Mouse (Mus musculus) liver, postnatal 0 days (tissue): Measurements from ENCODE around the gene C2cd3. TPM values are rescaled to one million over a fixed set of nuclear protein-coding genes. Genes with fewer than 3 reads are reported as not detected.

ENCODE experiments used
- ATAC-seq: fragments of 200-750 bp; cut with Nextera tagmentation; 2 replicates; pipeline ENCODE4 v1.8.0; 2017; ENCODE audit warnings: mild to moderate bottlenecking, moderate library complexity
- DNase-seq: peaks from one replicate; pipeline ENCODE4 v3.0.0-alpha.2; 2016
- H3K27ac ChIP-seq: fragments of 300-500 bp; sonication (generic); 2 replicates; pipeline ENCODE4 v1.5.1; 2014; ENCODE audit warnings: antibody characterized with exemption, moderate library complexity, mild to moderate bottlenecking, low read depth
- H3K27me3 ChIP-seq: fragments of 300-500 bp; sonication (generic); 2 replicates; pipeline ENCODE4 v1.6.1; 2014; ENCODE audit warnings: low read length, control low read depth, mixed read lengths; ENCODE audit not compliant: insufficient read depth
- H3K36me3 ChIP-seq: fragments of 300-500 bp; sonication (generic); replicated peaks from 2 replicates; pipeline ENCODE4 v1.6.1; 2014; ENCODE audit warnings: mild to moderate bottlenecking, control low read depth, low read length, moderate library complexity, mixed read lengths; ENCODE audit not compliant: insufficient read depth
- H3K4me1 ChIP-seq: fragments of 300-500 bp; sonication (generic); 2 replicates; pipeline ENCODE4 v1.6.1; 2014; ENCODE audit warnings: antibody characterized with exemption, mild to moderate bottlenecking, control low read depth; ENCODE audit not compliant: insufficient read depth
- H3K4me2 ChIP-seq: fragments of 300-500 bp; sonication (generic); 2 replicates; pipeline ENCODE4 v1.6.1; 2014; ENCODE audit warnings: low read depth, mild to moderate bottlenecking, low read length, moderate library complexity, mixed read lengths
- H3K4me3 ChIP-seq: fragments of 300-500 bp; sonication (generic); 2 replicates; pipeline ENCODE4 v1.5.1; 2014; ENCODE audit warnings: low read depth, low read length
- H3K9ac ChIP-seq: fragments of 300-500 bp; sonication (generic); replicated peaks from 2 replicates; pipeline ENCODE4 v1.6.1; 2014; ENCODE audit warnings: mild to moderate bottlenecking, moderate library complexity
- H3K9me3 ChIP-seq: fragments of 300-500 bp; sonication (generic); 2 replicates; pipeline ENCODE4 v1.6.1; 2016; ENCODE audit warnings: mild to moderate bottlenecking, control low read depth, low read length, mixed read lengths
- CTCF ChIP-seq: sonication (generic); IDR thresholded peaks from 2 replicates; pipeline ENCODE4 v1.5.1; 2016; ENCODE audit warnings: antibody characterized with exemption, low read depth
- EP300 ChIP-seq: IDR thresholded peaks from 2 replicates; pipeline ENCODE4 v1.6.1; 2016; ENCODE audit warnings: antibody characterized with exemption, low read depth, mild to moderate bottlenecking
- WGBS: fragments of 180-500 bp; shearing (Covaris S2); extraction: QIAGEN DNeasy Blood & Tissue Kit; methylation state at CpG from one replicate; pipeline ENCODE4 v1.1.7; 2014; ENCODE audit not compliant: insufficient replicate concordance; 5-methylcytosine and 5-hydroxymethylcytosine counted together
- polyA plus RNA-seq: library from polyadenylated mRNA; unstranded; fragments of >200 nt; fragmentation: Nextera tagmentation; extraction: Ambion mirVana; gene quantifications from 2 replicates; pipeline ENCODE4 v1.2.1, GENCODE M21; 2015

Gene C2cd3
- polyA plus RNA-seq, 1 experiment from 2014 or later = 5.1 TPM

DNA sequence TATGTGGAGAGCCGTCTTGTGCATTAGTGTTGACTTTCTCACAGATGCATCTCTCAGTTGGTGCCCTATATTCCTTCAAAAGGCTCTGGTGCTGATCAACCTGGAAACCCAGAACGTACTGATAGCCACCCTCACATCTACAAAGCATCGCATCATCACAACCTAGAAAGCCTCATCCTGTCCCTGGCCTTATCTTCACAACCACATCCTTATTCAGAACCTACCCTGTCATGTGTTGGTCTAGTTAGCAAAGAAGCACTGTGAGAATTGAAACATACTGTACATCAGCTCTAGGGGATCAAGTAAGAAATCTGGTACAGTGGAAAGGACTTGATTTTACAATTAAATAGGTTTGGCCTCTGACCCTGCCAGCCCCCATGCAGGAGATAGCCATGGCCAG lies 77.0 kb downstream of the C2cd3 start:
- no peak overlapping the region for H3K27ac ChIP-seq
- H3K4me1 ChIP-seq = no peaks in the 10 kb centered on the region
- no peaks in the 10 kb centered on the region for H3K9me3 ChIP-seq
- WGBS = 65% methylated on average over 3 of the region's 3 CpGs
- H3K9ac ChIP-seq = no peak overlapping the region
- no peak overlapping the region for H3K4me2 ChIP-seq
- ATAC-seq (no peak), DNase-seq (no peak)
- H3K27me3 ChIP-seq = no peaks in the 10 kb centered on the region
- peaks cover 60% of the 10 kb centered on the region for H3K36me3 ChIP-seq
- H3K4me3 ChIP-seq = no peak overlapping the region
- TF ChIP-seq EP300 (no peak), CTCF (no peak)

DNA sequence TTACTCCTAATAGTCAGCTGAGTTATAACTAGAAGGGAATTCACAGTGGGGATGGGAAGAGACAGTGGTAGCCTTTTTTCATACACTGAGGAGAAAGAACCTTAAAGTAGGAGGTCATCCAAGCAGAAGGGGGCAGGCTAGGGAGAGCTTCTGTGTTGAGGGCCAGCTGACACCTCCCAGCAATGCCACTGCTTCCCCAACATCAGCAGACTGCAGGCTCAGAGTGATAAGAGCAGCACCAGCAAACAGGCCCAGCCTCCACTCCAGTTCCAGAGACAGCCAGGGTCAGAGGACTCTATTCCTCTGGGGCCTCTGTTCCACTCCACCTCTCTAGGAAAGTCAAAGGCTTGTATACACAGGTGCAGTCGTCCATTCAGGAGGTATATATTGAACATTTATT lies 86.1 kb downstream of the C2cd3 start:
- Histone ChIP-seq H3K27ac (peak overlapping the region; percentile 9; the same call in 1 of the 2 replicates), H3K4me2 (no peak overlapping the region), H3K36me3 (peaks cover 65% of the 10 kb centered on the region), H3K4me3 (no peak overlapping the region), H3K27me3 (no peaks in the 10 kb centered on the region), H3K4me1 (peaks cover 29% of the 10 kb centered on the region), H3K9ac (no peak overlapping the region), H3K9me3 (no peaks in the 10 kb centered on the region)
- ATAC-seq (peak; percentile 87), DNase-seq (peak; percentile 59)
- TF ChIP-seq CTCF = peak; percentile 54
- peak; percentile 49 for TF ChIP-seq EP300
- 33% methylated on average over 1 of the region's 1 CpGs for WGBS

DNA sequence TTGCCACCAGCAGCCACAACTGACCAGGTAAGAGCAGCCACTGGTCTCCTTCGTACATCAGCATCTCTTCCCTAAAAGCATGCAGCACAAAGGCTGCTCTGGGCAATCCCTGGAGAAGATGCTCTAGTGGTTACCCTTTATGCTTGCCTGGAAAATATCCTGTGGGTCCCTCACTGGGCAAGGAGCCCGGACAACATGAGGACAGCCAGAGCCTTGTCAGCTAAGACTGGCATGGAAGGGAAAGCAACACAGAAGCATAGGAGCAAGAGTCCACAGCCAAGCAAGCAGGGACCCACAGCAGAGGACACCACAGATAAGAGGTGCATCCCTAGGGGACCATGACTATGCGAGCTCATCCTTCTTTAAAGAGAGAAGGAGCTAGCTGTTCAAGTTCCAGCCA lies 87.8 kb downstream of the C2cd3 start:
- H3K4me1 ChIP-seq = peaks cover 46% of the 10 kb centered on the region
- peaks cover 59% of the 10 kb centered on the region for H3K36me3 ChIP-seq
- TF ChIP-seq EP300 = no peak
- no peak for TF ChIP-seq CTCF
- no peaks in the 10 kb centered on the region for H3K27me3 ChIP-seq
- H3K4me3 ChIP-seq = no peak overlapping the region
- no peak overlapping the region for H3K4me2 ChIP-seq
- no peaks in the 10 kb centered on the region for H3K9me3 ChIP-seq
- DNase-seq (no peak), ATAC-seq (no peak)
- 89% methylated on average over 3 of the region's 3 CpGs for WGBS
- H3K9ac ChIP-seq = no peak overlapping the region
- peak overlapping the region; percentile 94; the same call in 1 of the 2 replicates for H3K27ac ChIP-seq

DNA sequence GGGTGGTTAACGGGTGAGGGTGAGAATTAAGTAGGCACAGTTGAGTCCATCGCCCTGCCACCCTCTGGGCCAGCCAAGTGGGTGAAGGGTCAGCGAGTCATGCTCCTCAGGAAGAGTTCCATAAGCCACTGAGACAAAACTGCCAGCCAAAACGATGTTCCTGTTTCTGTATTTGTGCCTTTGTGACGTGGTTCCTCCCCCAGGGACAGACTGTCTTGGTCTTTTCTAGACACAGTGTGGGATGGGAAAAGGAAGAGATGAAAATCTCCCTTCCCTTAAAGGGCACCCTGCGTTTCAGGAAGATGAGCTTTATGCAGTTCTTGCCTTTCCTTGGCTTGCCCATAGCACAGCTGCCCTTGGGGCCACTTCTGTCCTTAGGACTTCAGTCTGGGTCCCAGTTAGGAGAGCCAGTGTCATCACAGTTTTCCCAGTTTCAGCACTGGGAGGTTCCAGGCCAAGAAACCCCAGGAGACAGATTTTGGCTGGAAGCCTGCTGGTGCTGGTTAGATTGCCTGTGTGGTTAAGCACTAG lies 89.7 kb downstream of the C2cd3 start:
- H3K27me3 ChIP-seq = no peaks in the 10 kb centered on the region
- DNase-seq (peak; percentile 58), ATAC-seq (no peak)
- no peak overlapping the region for H3K4me3 ChIP-seq
- H3K9me3 ChIP-seq = no peaks in the 10 kb centered on the region
- no peak overlapping the region for H3K4me2 ChIP-seq
- TF ChIP-seq CTCF (no peak), EP300 (peak; percentile 85)
- 47% methylated on average over 6 of the region's 6 CpGs for WGBS
- peaks cover 60% of the 10 kb centered on the region for H3K4me1 ChIP-seq
- H3K36me3 ChIP-seq = peaks cover 50% of the 10 kb centered on the region
- no peak overlapping the region for H3K9ac ChIP-seq
- H3K27ac ChIP-seq = peak overlapping the region; percentile 94

DNA sequence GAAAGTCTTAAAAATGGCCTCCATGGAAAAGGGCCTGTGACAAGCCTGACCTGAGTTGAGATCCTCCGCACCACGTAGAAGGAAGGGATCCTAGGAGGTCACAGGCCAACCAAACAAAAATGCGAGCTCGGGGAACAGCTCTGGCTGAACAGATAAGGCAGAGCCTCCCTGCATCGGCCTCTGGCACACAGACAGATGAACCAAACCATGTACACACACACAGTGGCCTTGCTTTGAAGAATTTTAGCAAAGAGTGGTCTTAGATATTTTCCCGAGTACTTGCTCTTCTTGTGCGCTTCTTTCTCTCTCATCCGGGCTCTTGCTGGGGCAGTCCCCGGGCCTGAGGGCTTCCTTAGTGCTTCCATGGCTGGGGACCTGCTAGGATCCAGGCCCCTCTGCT lies 91.2 kb downstream of the C2cd3 start:
- 46% methylated on average over 9 of the region's 9 CpGs for WGBS
- peak overlapping the region; percentile 94 for H3K27ac ChIP-seq
- no peaks in the 10 kb centered on the region for H3K27me3 ChIP-seq
- ATAC-seq = peak; percentile 37
- peak overlapping the region; percentile 75 for H3K4me2 ChIP-seq
- H3K9me3 ChIP-seq = no peaks in the 10 kb centered on the region
- H3K4me3 ChIP-seq = peak overlapping the region; percentile 15; the same call in 1 of the 2 replicates
- no peak for TF ChIP-seq CTCF
- TF ChIP-seq EP300 = peak; percentile 91
- peaks cover 68% of the 10 kb centered on the region for H3K4me1 ChIP-seq
- H3K36me3 ChIP-seq = peaks cover 41% of the 10 kb centered on the region
- H3K9ac ChIP-seq = peak overlapping the region; percentile 51
- peak; percentile 67 for DNase-seq

DNA sequence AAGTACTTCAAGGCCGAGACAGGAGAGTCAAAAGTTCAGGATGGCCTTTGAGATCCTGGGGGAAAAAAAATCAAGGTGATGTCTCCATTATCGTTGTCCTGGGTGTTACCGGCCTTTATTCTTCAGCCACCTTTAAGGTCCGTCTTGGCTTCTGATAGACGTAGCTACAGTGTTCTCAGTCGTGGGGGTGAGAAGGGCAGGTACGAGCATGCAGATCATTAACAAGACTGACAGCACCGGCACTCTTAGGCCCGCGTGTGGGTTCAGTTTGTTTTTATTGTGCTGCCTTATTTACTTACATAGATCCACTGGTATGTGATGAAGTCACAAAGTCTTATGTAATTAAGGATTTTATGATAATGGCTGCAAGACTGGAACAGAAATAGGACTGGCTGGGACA lies 91.7 kb downstream of the C2cd3 start:
- Histone ChIP-seq H3K9me3 (no peaks in the 10 kb centered on the region), H3K4me1 (peaks cover 72% of the 10 kb centered on the region), H3K27ac (peak overlapping the region; percentile 94), H3K36me3 (peaks cover 41% of the 10 kb centered on the region), H3K9ac (peak overlapping the region; percentile 51), H3K4me2 (peak overlapping the region; percentile 75), H3K27me3 (no peaks in the 10 kb centered on the region), H3K4me3 (peak overlapping the region; percentile 15; the same call in 1 of the 2 replicates)
- TF ChIP-seq EP300 (no peak), CTCF (no peak)
- DNase-seq = no peak
- no peak for ATAC-seq
- 70% methylated on average over 10 of the region's 10 CpGs for WGBS
